Mouse (Mus musculus) erythroblast, embryonic 14.5 days (primary cell): ENCODE results near the gene Gpr39.

Source experiments
- GATA1 ChIP-seq: IDR thresholded peaks from 2 replicates; pipeline ENCODE4 v1.6.1; 2012; ENCODE audit warnings: low read length, inconsistent platforms, mixed read lengths
- TAL1 ChIP-seq: IDR thresholded peaks from 3 replicates; pipeline ENCODE4 v1.6.1; 2012; ENCODE audit warnings: low read length, inconsistent platforms, mixed read lengths

- TF ChIP-seq TAL1 (no peak), GATA1 (no peak)
Observed at GRCm38 (mm10) chr1:125762076-125762475, 85.3 kb downstream of the Gpr39 start.
